Mouse (Mus musculus): ENCODE measurements around the gene Alk. TPM values are rescaled to one million over a fixed set of nuclear protein-coding genes. Genes with fewer than 3 reads are reported as not detected.
A peak's percentile ranks its signal among the peaks of the same experiment; 100 is the strongest.

The Alk gene
- total and polyA plus RNA-seq, 3 experiments, result not detected

DNA sequence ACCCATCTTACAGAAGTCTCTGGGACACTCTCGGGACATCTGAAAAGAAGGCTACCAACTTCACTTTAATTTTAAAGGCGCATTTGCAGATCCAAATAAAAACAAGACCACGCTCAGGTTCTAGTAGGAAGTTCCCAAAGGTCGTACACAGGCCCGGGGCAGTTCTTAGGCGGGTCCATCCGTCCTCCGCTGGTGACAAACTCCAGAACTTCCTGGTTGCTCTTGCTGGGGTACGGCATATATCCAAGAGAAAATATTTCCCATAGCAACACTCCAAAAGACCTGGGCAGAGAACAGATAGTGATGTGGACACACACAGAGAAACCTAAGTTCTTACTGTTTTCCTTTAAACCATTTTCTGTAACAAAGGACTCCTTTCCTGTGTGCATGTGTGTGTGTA is 729.6 kb downstream of the Alk start:
- H3K4me3 ChIP-seq (ENCODE audit: control insufficient read depth in 1 of 2, insufficient read depth in 1 of 2, low read depth in 2 of 2, low read length in 2 of 2), result no peak overlapping the region
- H3K9ac ChIP-seq (ENCODE audit: control insufficient read depth, low read depth, low read length, poor library complexity, severe bottlenecking), result no peak overlapping the region
- H3K36me3 ChIP-seq (ENCODE audit: control insufficient read depth in 1 of 2, insufficient read depth in 2 of 2, low read length in 2 of 2), result no peaks in the 10 kb centered on the region
- H3K27ac ChIP-seq (ENCODE audit: control insufficient read depth, low read depth, low read length), result no peak overlapping the region
- no peaks in the 10 kb centered on the region for H3K79me2 ChIP-seq (ENCODE audit: control insufficient read depth, insufficient read depth, low read length, poor library complexity)
- H3K4me1 ChIP-seq (ENCODE audit: control insufficient read depth in 1 of 2, insufficient read depth in 2 of 2, low read length in 2 of 2), result no peaks in the 10 kb centered on the region
- TF ChIP-seq GABPA (IDR thresholded peaks at IDR 0.05; ENCODE audit: low read depth, low read length) (no peak), RCOR1 (IDR thresholded peaks at IDR 0.05; ENCODE audit: low read depth, low read length) (no peak), MAZ (IDR thresholded peaks at IDR 0.05; ENCODE audit: low read depth, low read length) (no peak), JUND (IDR thresholded peaks at IDR 0.05; ENCODE audit: low read depth, low read length) (no peak), NRF1 (IDR thresholded peaks at IDR 0.05; ENCODE audit: insufficient read depth, low read depth, low read length, poor library complexity, severe bottlenecking) (no peak), NELFE (IDR thresholded peaks at IDR 0.05; ENCODE audit: low read depth, low read length) (no peak), ZKSCAN1 (IDR thresholded peaks at IDR 0.05; ENCODE audit: low read depth, low read length) (no peak), RAD21 (IDR thresholded peaks at IDR 0.05; ENCODE audit: low read depth, low read length) (no peak), SIN3A (IDR thresholded peaks at IDR 0.05; ENCODE audit: low read length) (no peak), TAL1 (IDR thresholded peaks at IDR 0.05; ENCODE audit: low read length) (no peak), ZMIZ1 (IDR thresholded peaks at IDR 0.05; ENCODE audit: low read depth, low read length) (no peak), UBTF (IDR thresholded peaks at IDR 0.05; ENCODE audit: borderline replicate concordance, insufficient read depth, low read depth, low read length) (no peak), ZC3H11A (IDR thresholded peaks at IDR 0.05; ENCODE audit: low read depth, low read length) (no peak), BHLHE40 (IDR thresholded peaks at IDR 0.05; ENCODE audit: borderline replicate concordance, low read depth, low read length) (no peak), MYB (IDR thresholded peaks at IDR 0.05; ENCODE audit: low read depth, low read length) (no peak), TBP (IDR thresholded peaks at IDR 0.05; ENCODE audit: low read depth, low read length) (no peak), MAFK (IDR thresholded peaks at IDR 0.05; ENCODE audit: borderline replicate concordance, low read depth, low read length) (no peak)
- H3K9me3 ChIP-seq (replicated peaks; ENCODE audit: insufficient read depth, low read length), result no peaks in the 10 kb centered on the region
- DNase-seq (ENCODE audit: low read depth, low spot score), result no peak
- no peaks in the 10 kb centered on the region for H3K27me3 ChIP-seq (ENCODE audit: control insufficient read depth in 1 of 2, insufficient read depth in 2 of 2, low read length in 2 of 2)

DNA sequence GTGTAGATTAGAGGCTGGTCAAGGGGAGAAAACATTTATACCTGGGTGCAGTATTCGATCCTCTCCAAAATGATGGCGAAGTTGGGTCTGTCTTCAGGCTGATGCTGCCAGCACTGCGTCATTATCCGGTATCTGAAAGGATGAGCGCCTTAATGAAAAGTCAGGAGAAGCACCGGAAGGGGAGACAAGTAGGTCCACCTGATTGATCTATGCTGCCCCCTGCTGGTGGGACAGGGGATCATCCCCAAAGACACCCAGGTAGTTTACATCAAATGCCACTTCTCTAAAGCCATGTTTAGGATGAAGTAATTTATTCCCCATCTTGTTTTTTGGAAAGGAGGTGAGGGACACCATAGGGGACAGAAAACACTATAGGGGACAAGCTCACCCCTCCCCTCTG is 730.4 kb downstream of the Alk start:
- no peaks in the 10 kb centered on the region for H3K79me2 ChIP-seq (ENCODE audit: control insufficient read depth, insufficient read depth, low read length, poor library complexity)
- H3K9me3 ChIP-seq (replicated peaks; ENCODE audit: insufficient read depth, low read length), result no peaks in the 10 kb centered on the region
- H3K4me1 ChIP-seq (ENCODE audit: control insufficient read depth in 1 of 2, insufficient read depth in 2 of 2, low read length in 2 of 2), result no peaks in the 10 kb centered on the region
- H3K9ac ChIP-seq (ENCODE audit: control insufficient read depth, low read depth, low read length, poor library complexity, severe bottlenecking), result no peak overlapping the region
- H3K4me3 ChIP-seq (ENCODE audit: control insufficient read depth in 1 of 2, insufficient read depth in 1 of 2, low read depth in 2 of 2, low read length in 2 of 2), result no peak overlapping the region
- TF ChIP-seq USF1 (IDR thresholded peaks at IDR 0.05; ENCODE audit: low read depth, low read length) (peak; percentile 61), ZNF384 (IDR thresholded peaks at IDR 0.05; ENCODE audit: low read depth, low read length) (no peak), TCF12 (IDR thresholded peaks at IDR 0.05; ENCODE audit: low read depth, low read length) (no peak), CTCF (IDR thresholded peaks at IDR 0.05 in 2 of 3, conservative IDR thresholded peaks at IDR 0.05 in 1 of 3; ENCODE audit: control insufficient read depth in 1 of 3, insufficient read depth in 1 of 3, low read depth in 2 of 3, low read length in 3 of 3, poor library complexity in 1 of 3, severe bottlenecking in 1 of 3) (peak; percentile 52 to 74 (median 54)), MAFK (IDR thresholded peaks at IDR 0.05; ENCODE audit: borderline replicate concordance, low read depth, low read length) (no peak), UBTF (IDR thresholded peaks at IDR 0.05; ENCODE audit: borderline replicate concordance, insufficient read depth, low read depth, low read length) (no peak), ZMIZ1 (IDR thresholded peaks at IDR 0.05; ENCODE audit: low read depth, low read length) (no peak), RAD21 (IDR thresholded peaks at IDR 0.05; ENCODE audit: low read depth, low read length) (peak; percentile 13), CHD2 (IDR thresholded peaks at IDR 0.05; ENCODE audit: low read length) (no peak), RCOR1 (IDR thresholded peaks at IDR 0.05; ENCODE audit: low read depth, low read length) (no peak), SMC3 (IDR thresholded peaks at IDR 0.05; ENCODE audit: low read depth, low read length) (peak; percentile 32), MAX (IDR thresholded peaks at IDR 0.05; ENCODE audit: low read length) (no peak), MYC (IDR thresholded peaks at IDR 0.05; ENCODE audit: low read depth, low read length) (no peak)
- H3K27ac ChIP-seq (ENCODE audit: control insufficient read depth, low read depth, low read length), result no peak overlapping the region
- no peaks in the 10 kb centered on the region for H3K36me3 ChIP-seq (ENCODE audit: control insufficient read depth in 1 of 2, insufficient read depth in 2 of 2, low read length in 2 of 2)
- peak; percentile 30 for DNase-seq (ENCODE audit: low read depth, low spot score)
- H3K27me3 ChIP-seq (ENCODE audit: control insufficient read depth in 1 of 2, insufficient read depth in 2 of 2, low read length in 2 of 2), result no peaks in the 10 kb centered on the region

Data from MEL (cell line).